Mouse (Mus musculus) liver, embryonic 16.5 days (tissue): ENCODE results near the gene Ranbp10. TPM values are rescaled to one million over a fixed set of nuclear protein-coding genes. Genes with fewer than 3 reads are reported as not detected.

Source experiments
- ATAC-seq: fragments of 200-750 bp; cut with Nextera tagmentation; 2 replicates; pipeline ENCODE4 v1.8.0; 2017; ENCODE audit warnings: low read depth, mild to moderate bottlenecking, moderate number of reproducible peaks, moderate library complexity
- H3K27ac ChIP-seq: fragments of 300-500 bp; sonication (generic); 2 replicates; pipeline ENCODE4 v1.5.1; 2014; ENCODE audit warnings: mild to moderate bottlenecking, low read length
- H3K27me3 ChIP-seq: fragments of 300-500 bp; sonication (generic); 2 replicates; pipeline ENCODE4 v1.6.1; 2014; ENCODE audit warnings: low read depth, low read length, mixed read lengths; ENCODE audit not compliant: control insufficient read depth, insufficient read depth
- H3K36me3 ChIP-seq: fragments of 300-500 bp; sonication (generic); 2 replicates; pipeline ENCODE4 v1.6.1; 2014; ENCODE audit warnings: mild to moderate bottlenecking; ENCODE audit not compliant: control insufficient read depth, insufficient read depth
- H3K4me1 ChIP-seq: fragments of 300-500 bp; sonication (generic); 2 replicates; pipeline ENCODE4 v1.6.1; 2014; ENCODE audit warnings: low read depth, low read length, mixed read lengths; ENCODE audit not compliant: control insufficient read depth
- H3K4me2 ChIP-seq: fragments of 300-500 bp; sonication (generic); 2 replicates; pipeline ENCODE4 v1.6.1; 2014; ENCODE audit warnings: low read depth, low read length, mixed read lengths
- H3K4me3 ChIP-seq: fragments of 300-500 bp; sonication (generic); 2 replicates; pipeline ENCODE4 v1.5.1; 2014; ENCODE audit warnings: low read depth, mild to moderate bottlenecking, low read length
- H3K9ac ChIP-seq: fragments of 300-500 bp; sonication (generic); 2 replicates; pipeline ENCODE4 v1.6.1; 2014; ENCODE audit warnings: low read depth, low read length
- H3K9me3 ChIP-seq: fragments of 300-500 bp; sonication (generic); replicated peaks from 2 replicates; pipeline ENCODE4 v1.6.1; 2016; ENCODE audit warnings: low read length; ENCODE audit not compliant: control insufficient read depth
- WGBS: fragments of 180-500 bp; shearing (Covaris S2); extraction: QIAGEN DNeasy Blood & Tissue Kit; methylation state at CpG from one replicate; pipeline ENCODE4 v1.1.7; 2014; ENCODE audit not compliant: insufficient replicate concordance; 5-methylcytosine and 5-hydroxymethylcytosine counted together
- polyA plus RNA-seq: library from polyadenylated mRNA; unstranded; fragments of >200 nt; fragmentation: Nextera tagmentation; extraction: Ambion mirVana; gene quantifications from 2 replicates; pipeline ENCODE4 v1.2.1, GENCODE M21; 2015

Gene Ranbp10
- polyA plus RNA-seq, 1 experiment from 2014 or later: 50.1 TPM

DNA sequence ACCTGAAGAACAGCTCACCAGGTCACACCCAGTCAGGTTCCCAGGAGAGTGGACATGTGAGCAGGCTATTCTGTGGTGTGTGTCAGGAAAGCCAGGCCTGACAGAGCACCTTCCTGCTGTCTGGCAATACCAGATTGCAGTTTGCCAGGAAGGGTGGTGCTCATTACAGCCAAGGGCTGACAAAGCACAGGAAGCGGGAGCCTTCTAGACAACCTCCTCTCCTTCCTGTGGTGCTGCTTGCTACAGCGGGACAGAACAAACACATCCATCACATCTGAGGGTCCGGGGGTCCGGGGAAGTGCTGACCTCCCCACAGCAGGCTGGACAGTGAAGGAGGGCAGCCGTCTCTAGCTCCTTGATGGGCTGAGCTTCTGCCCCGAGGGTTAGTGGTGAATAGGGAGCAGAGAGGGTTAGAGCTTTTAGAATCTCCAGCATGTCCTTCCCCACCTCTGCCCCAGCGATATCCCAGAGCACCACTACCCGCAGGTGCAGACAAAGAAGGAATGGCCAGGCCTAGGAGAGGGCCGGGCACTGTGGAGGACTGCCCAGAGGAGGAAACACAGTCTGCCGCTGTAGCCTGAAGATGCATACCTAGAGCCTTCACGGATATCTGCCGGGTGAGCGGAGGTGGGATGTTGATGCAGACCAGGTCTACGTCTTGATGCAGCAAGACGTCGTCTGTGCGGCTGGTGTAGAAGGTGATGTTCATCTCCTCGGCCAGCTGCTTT lies 99.6 kb downstream of the Ranbp10 start:
- no peak overlapping the region for H3K27ac ChIP-seq
- H3K9ac ChIP-seq: no peak overlapping the region
- ATAC-seq: peak; percentile 67
- H3K36me3 ChIP-seq: no peaks in the 10 kb centered on the region
- H3K4me1 ChIP-seq: peaks cover 3% of the 10 kb centered on the region
- no peaks in the 10 kb centered on the region for H3K27me3 ChIP-seq
- WGBS: 44% methylated on average over 18 of the region's 18 CpGs
- no peak overlapping the region for H3K4me2 ChIP-seq
- H3K9me3 ChIP-seq: no peaks in the 10 kb centered on the region
- H3K4me3 ChIP-seq: no peak overlapping the region

DNA sequence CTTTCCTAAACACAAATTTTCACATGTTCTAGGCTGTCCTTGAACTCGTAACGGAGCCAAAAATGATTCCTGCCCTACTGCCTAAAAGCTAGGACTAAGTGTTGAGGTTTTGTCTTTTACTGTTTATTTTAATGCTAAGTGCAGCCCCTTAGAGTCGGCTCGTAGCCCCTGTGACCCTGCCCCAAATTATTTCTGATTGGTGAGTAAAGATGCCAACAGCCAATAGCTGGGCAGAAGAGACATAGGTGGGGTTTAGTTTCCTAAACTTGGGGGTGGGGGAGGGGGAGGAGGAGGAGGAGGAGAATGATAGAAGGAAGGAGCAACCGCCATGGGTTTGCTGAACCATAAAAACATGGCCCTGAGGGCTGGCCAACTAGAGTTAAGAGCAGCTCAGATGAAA lies 101.4 kb downstream of the Ranbp10 start:
- Histone ChIP-seq H3K9ac (no peak overlapping the region), H3K9me3 (no peaks in the 10 kb centered on the region), H3K4me2 (no peak overlapping the region), H3K27ac (no peak overlapping the region), H3K27me3 (no peaks in the 10 kb centered on the region), H3K4me1 (peaks cover 3% of the 10 kb centered on the region), H3K4me3 (no peak overlapping the region), H3K36me3 (no peaks in the 10 kb centered on the region)
- 66% methylated on average over 5 of the region's 5 CpGs for WGBS
- ATAC-seq: no peak

DNA sequence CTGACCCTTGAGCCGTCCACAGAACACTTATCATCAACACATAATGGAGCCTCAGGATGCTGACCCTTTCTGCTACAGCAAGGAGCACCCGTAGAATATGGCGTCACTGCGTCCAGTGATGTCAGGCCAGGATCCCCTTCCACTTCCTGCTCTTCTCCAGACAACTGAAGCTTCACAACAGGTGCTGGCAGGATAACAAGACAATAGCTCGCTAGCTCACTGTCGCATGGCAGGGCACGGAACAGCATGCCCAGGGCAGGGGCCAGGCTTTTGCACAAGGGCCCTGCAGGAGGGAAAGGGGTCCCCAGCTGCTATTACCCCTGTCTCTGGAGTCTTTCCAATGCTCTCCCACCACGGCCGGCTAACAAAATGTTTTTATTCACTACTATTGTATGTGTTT lies 104.3 kb downstream of the Ranbp10 start:
- 84% methylated on average over 9 of the region's 9 CpGs for WGBS
- ATAC-seq: no peak
- Histone ChIP-seq H3K4me3 (no peak overlapping the region), H3K27ac (no peak overlapping the region), H3K27me3 (no peaks in the 10 kb centered on the region), H3K36me3 (no peaks in the 10 kb centered on the region), H3K4me1 (peaks cover 3% of the 10 kb centered on the region), H3K4me2 (no peak overlapping the region), H3K9ac (no peak overlapping the region), H3K9me3 (no peaks in the 10 kb centered on the region)

GRCm38 (mm10) chr8:105719637-105720036 lies 107.5 kb downstream of the Ranbp10 start:
- Histone ChIP-seq H3K4me2 (no peak overlapping the region), H3K36me3 (no peaks in the 10 kb centered on the region), H3K9ac (no peak overlapping the region), H3K27ac (no peak overlapping the region), H3K27me3 (no peaks in the 10 kb centered on the region), H3K4me1 (no peaks in the 10 kb centered on the region), H3K9me3 (no peaks in the 10 kb centered on the region), H3K4me3 (no peak overlapping the region)
- WGBS: 68% methylated on average over 4 of the region's 4 CpGs
- ATAC-seq: no peak

Other genes with a start within 250 kb of the Ranbp10 start
- 7.3 and 8.3 TPM in 2 replicates for gene Ripor1, start 222.1 kb downstream of the Ranbp10 start, polyA plus RNA-seq
- 55.3 and 57.8 TPM in 2 replicates for gene Ctcf, start 190.8 kb downstream of the Ranbp10 start, polyA plus RNA-seq
- 0.13 TPM in 1 of 2 replicates, not detected in the other for gene Agrp, start 190.0 kb downstream of the Ranbp10 start, polyA plus RNA-seq
- 0.33 and 0.40 TPM in 2 replicates for gene Carmil2, start 141.1 kb downstream of the Ranbp10 start, polyA plus RNA-seq
- 19.1 and 20.8 TPM in 2 replicates for gene Acd, start 126.2 kb downstream of the Ranbp10 start, polyA plus RNA-seq
- gene Pard6a, start 126.2 kb downstream of the Ranbp10 start, polyA plus RNA-seq: 5.7 and 6.1 TPM in 2 replicates
- not detected in 2 replicates for gene 4933405L10Rik, start 119.7 kb downstream of the Ranbp10 start, polyA plus RNA-seq
- 3.5 and 4.1 TPM in 2 replicates for gene Enkd1, start 119.1 kb downstream of the Ranbp10 start, polyA plus RNA-seq
- gene Gfod2, start 68.7 kb downstream of the Ranbp10 start, polyA plus RNA-seq: 1.6 and 1.8 TPM in 2 replicates
- gene Tsnaxip1, start 381 bp upstream of the Ranbp10 start, polyA plus RNA-seq: 0.07 TPM in 2 replicates
- gene Cenpt, start 25.9 kb upstream of the Ranbp10 start, polyA plus RNA-seq: 19.1 and 20.5 TPM in 2 replicates
- gene Thap11, start 27.8 kb upstream of the Ranbp10 start, polyA plus RNA-seq: 25.4 and 26.4 TPM in 2 replicates
- gene Nutf2, start 33.2 kb upstream of the Ranbp10 start, polyA plus RNA-seq: 88.9 and 95.7 TPM in 2 replicates
- 15.9 and 17.4 TPM in 2 replicates for gene Edc4, start 53.5 kb upstream of the Ranbp10 start, polyA plus RNA-seq
- not detected in 2 replicates for gene Nrn1l, start 66.2 kb upstream of the Ranbp10 start, polyA plus RNA-seq
- 10.0 and 12.2 TPM in 2 replicates for gene Pskh1, start 73.1 kb upstream of the Ranbp10 start, polyA plus RNA-seq
- gene Ctrl, start 106.5 kb upstream of the Ranbp10 start, polyA plus RNA-seq: 0.22 TPM in 1 of 2 replicates, not detected in the other
- gene Psmb10, start 111.1 kb upstream of the Ranbp10 start, polyA plus RNA-seq: 34.8 and 40.6 TPM in 2 replicates
- 88.0 and 97.1 TPM in 2 replicates for gene Lcat, start 116.0 kb upstream of the Ranbp10 start, polyA plus RNA-seq
- 11.1 and 12.0 TPM in 2 replicates for gene Slc12a4, start 138.7 kb upstream of the Ranbp10 start, polyA plus RNA-seq
- gene Dpep3, start 152.1 kb upstream of the Ranbp10 start, polyA plus RNA-seq: not detected in 2 replicates
- gene Dus2, start 164.0 kb upstream of the Ranbp10 start, polyA plus RNA-seq: 10.5 and 10.9 TPM in 2 replicates
- not detected in 2 replicates for gene Dpep2nb, start 178.6 kb upstream of the Ranbp10 start, polyA plus RNA-seq
- 8.7 and 9.6 TPM in 2 replicates for gene Ddx28, start 184.5 kb upstream of the Ranbp10 start, polyA plus RNA-seq
- 2.4 and 3.0 TPM in 2 replicates for gene Nfatc3, start 231.5 kb upstream of the Ranbp10 start, polyA plus RNA-seq